Mouse (Mus musculus): Measurements from ENCODE around the gene Cldn22. TPM values are rescaled to one million over a fixed set of nuclear protein-coding genes. Genes with fewer than 3 reads are reported as not detected.

The Cldn22 gene
- polyA plus RNA-seq, 1 experiment, result not detected

- Histone ChIP-seq H3K9me3 (replicated peaks; ENCODE audit: control insufficient read depth, insufficient read depth, low read length, poor library complexity, severe bottlenecking) (no peaks in the 10 kb centered on the region), H3K27me3 (ENCODE audit: control insufficient read depth, insufficient read depth, low read length, poor library complexity, severe bottlenecking) (no peaks in the 10 kb centered on the region), H3K4me1 (ENCODE audit: control insufficient read depth, insufficient read depth, low read length) (no peaks in the 10 kb centered on the region), H3K4me3 (ENCODE audit: low read depth, low read length) (no peak overlapping the region), H3K27ac (ENCODE audit: insufficient read depth, low read length) (no peak overlapping the region), H3K36me3 (ENCODE audit: control insufficient read depth, insufficient read depth, low read length, poor library complexity, severe bottlenecking) (peaks cover 31% of the 10 kb centered on the region), H3K9ac (ENCODE audit: low read depth, poor library complexity, severe bottlenecking) (no peak overlapping the region)
- TF ChIP-seq EP300 (IDR thresholded peaks at IDR 0.05; ENCODE audit: insufficient read depth, low read depth, low read length) (no peak), CTCF (IDR thresholded peaks at IDR 0.05; ENCODE audit: low read depth, low read length) (peak; percentile 98)
These were observed 42.8 kb downstream of the Cldn22 start for GRCm38 (mm10) chr8:47867067-47867466.

- TF ChIP-seq EP300 (IDR thresholded peaks at IDR 0.05; ENCODE audit: insufficient read depth, low read depth, low read length), result no peak
- TF ChIP-seq CTCF (IDR thresholded peaks at IDR 0.05; ENCODE audit: low read depth, low read length), result peak; percentile 99
- TF ChIP-seq POLR2A (IDR thresholded peaks at IDR 0.05; ENCODE audit: insufficient read depth, low read length), result no peak
- H3K27me3 ChIP-seq (ENCODE audit: control insufficient read depth, insufficient read depth, low read length, poor library complexity, severe bottlenecking), result no peaks in the 10 kb centered on the region
- H3K9me3 ChIP-seq (replicated peaks; ENCODE audit: control insufficient read depth, insufficient read depth, low read length, poor library complexity, severe bottlenecking), result no peaks in the 10 kb centered on the region
- no peak overlapping the region for H3K4me3 ChIP-seq (ENCODE audit: low read depth, low read length)
- no peak overlapping the region for H3K9ac ChIP-seq (ENCODE audit: low read depth, poor library complexity, severe bottlenecking)
- H3K4me1 ChIP-seq (ENCODE audit: control insufficient read depth, insufficient read depth, low read length), result no peaks in the 10 kb centered on the region
- H3K27ac ChIP-seq (ENCODE audit: insufficient read depth, low read length), result no peak overlapping the region
- H3K36me3 ChIP-seq (ENCODE audit: control insufficient read depth, insufficient read depth, low read length, poor library complexity, severe bottlenecking), result peaks cover 19% of the 10 kb centered on the region
These were observed 48.3 kb downstream of the Cldn22 start for GRCm38 (mm10) chr8:47872361-47873107.

- no peak for TF ChIP-seq CTCF (IDR thresholded peaks at IDR 0.05; ENCODE audit: low read depth, low read length)
- TF ChIP-seq POLR2A (IDR thresholded peaks at IDR 0.05; ENCODE audit: insufficient read depth, low read length), result no peak
- no peak for TF ChIP-seq EP300 (IDR thresholded peaks at IDR 0.05; ENCODE audit: insufficient read depth, low read depth, low read length)
These were observed 50.4 kb downstream of the Cldn22 start for GRCm38 (mm10) chr8:47874497-47875178.

More at GRCm38 (mm10) chr8:47874497-47875178, 50.4 kb downstream of the Cldn22 start:
- Histone ChIP-seq H3K9ac (ENCODE audit: low read depth, poor library complexity, severe bottlenecking) (no peak overlapping the region), H3K4me1 (ENCODE audit: control insufficient read depth, insufficient read depth, low read length) (no peaks in the 10 kb centered on the region), H3K4me3 (ENCODE audit: low read depth, low read length) (no peak overlapping the region), H3K9me3 (replicated peaks; ENCODE audit: control insufficient read depth, insufficient read depth, low read length, poor library complexity, severe bottlenecking) (no peaks in the 10 kb centered on the region), H3K27ac (ENCODE audit: insufficient read depth, low read length) (no peak overlapping the region), H3K36me3 (ENCODE audit: control insufficient read depth, insufficient read depth, low read length, poor library complexity, severe bottlenecking) (peaks cover 18% of the 10 kb centered on the region), H3K27me3 (ENCODE audit: control insufficient read depth, insufficient read depth, low read length, poor library complexity, severe bottlenecking) (no peaks in the 10 kb centered on the region)

Other genes with a start within 250 kb of the Cldn22 start
- gene Ing2, start 148.9 kb upstream of the Cldn22 start, polyA plus RNA-seq (2011; ENCODE audit: insufficient read depth, insufficient read length, low read depth, missing spikeins), result 25.3 and 31.4 TPM in 2 replicates
- 12.0 and 12.2 TPM in 2 replicates for gene Cdkn2aip, start 110.5 kb upstream of the Cldn22 start, polyA plus RNA-seq (2011; ENCODE audit: insufficient read depth, insufficient read length, low read depth, missing spikeins)
- not detected in 2 replicates for gene Cldn24, start 2.3 kb upstream of the Cldn22 start, polyA plus RNA-seq (2011; ENCODE audit: insufficient read depth, insufficient read length, low read depth, missing spikeins)
- 42.2 and 43.0 TPM in 2 replicates for gene Wwc2, start 166.4 kb downstream of the Cldn22 start, polyA plus RNA-seq (2011; ENCODE audit: insufficient read depth, insufficient read length, low read depth, missing spikeins)